Mouse (Mus musculus) heart, embryonic 16.5 days (tissue): ENCODE measurements around the gene Cpne5. TPM values are rescaled to one million over a fixed set of nuclear protein-coding genes. Genes with fewer than 3 reads are reported as not detected.

Experiments used
- ATAC-seq: fragments of 200-750 bp; cut with Nextera tagmentation; replicated peaks from 2 replicates; pipeline ENCODE4 v1.8.0; 2017; ENCODE audit warnings: moderate number of reproducible peaks; ENCODE audit not compliant: insufficient read depth, low FRiP score; ENCODE audit errors: extremely low read depth
- H3K27ac ChIP-seq: fragments of 300-500 bp; sonication (generic); 2 replicates; pipeline ENCODE4 v1.5.1; 2014; ENCODE audit warnings: mild to moderate bottlenecking, low read length, control low read depth, moderate library complexity
- H3K27me3 ChIP-seq: fragments of 300-500 bp; sonication (generic); 2 replicates; pipeline ENCODE4 v1.6.1; 2014; ENCODE audit warnings: low read length, mixed read lengths; ENCODE audit not compliant: control insufficient read depth, insufficient read depth
- H3K36me3 ChIP-seq: fragments of 300-500 bp; sonication (generic); 2 replicates; pipeline ENCODE4 v1.6.1; 2014; ENCODE audit not compliant: control insufficient read depth, insufficient read depth
- H3K4me1 ChIP-seq: fragments of 300-500 bp; sonication (generic); 2 replicates; pipeline ENCODE4 v1.6.1; 2014; ENCODE audit warnings: low read length, mixed read lengths; ENCODE audit not compliant: control insufficient read depth, insufficient read depth
- H3K4me2 ChIP-seq: fragments of 300-500 bp; sonication (generic); 2 replicates; pipeline ENCODE4 v1.6.1; 2014; ENCODE audit warnings: low read depth, mild to moderate bottlenecking, control low read depth, low read length
- H3K4me3 ChIP-seq: fragments of 300-500 bp; sonication (generic); 2 replicates; pipeline ENCODE4 v1.5.1; 2014; ENCODE audit warnings: mild to moderate bottlenecking, control low read depth, low read length
- H3K9ac ChIP-seq: fragments of 300-500 bp; sonication (generic); 2 replicates; pipeline ENCODE4 v1.6.1; 2014; ENCODE audit warnings: low read length, control low read depth
- H3K9me3 ChIP-seq: fragments of 300-500 bp; sonication (generic); replicated peaks from 2 replicates; pipeline ENCODE4 v1.6.1; 2016; ENCODE audit warnings: low read length; ENCODE audit not compliant: control insufficient read depth
- WGBS: fragments of 180-500 bp; shearing (Covaris S2); extraction: QIAGEN DNeasy Blood & Tissue Kit; methylation state at CpG from one replicate; pipeline ENCODE4 v1.1.7; 2014; 5-methylcytosine and 5-hydroxymethylcytosine counted together
- polyA plus RNA-seq: library from polyadenylated mRNA; unstranded; fragments of >200 nt; fragmentation: Nextera tagmentation; extraction: Ambion mirVana; gene quantifications from 2 replicates; pipeline ENCODE4 v1.2.1, GENCODE M21; 2015

The Cpne5 gene
- polyA plus RNA-seq, 1 experiment from 2014 or later: 13.3 TPM

DNA sequence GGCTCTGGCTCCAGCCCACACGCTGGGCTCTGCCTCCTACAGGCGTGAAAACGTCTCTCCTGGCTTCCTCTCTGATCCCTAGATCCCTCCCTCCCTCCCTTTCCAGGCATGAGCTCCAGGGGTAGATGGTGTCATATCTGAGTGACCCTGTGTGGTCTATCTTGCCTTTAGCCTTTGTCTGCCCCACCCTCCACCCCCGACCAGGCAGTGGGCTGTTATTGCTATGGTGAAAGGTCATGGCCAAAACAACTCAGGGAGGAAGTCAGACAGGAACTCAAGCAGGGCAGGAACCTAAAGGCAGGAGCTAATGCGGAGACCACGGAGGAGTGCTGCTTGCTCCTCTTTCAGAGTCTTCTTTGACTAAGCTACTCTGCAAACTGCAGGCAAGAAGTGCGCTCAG, 26.1 kb downstream of the Cpne5 start:
- ATAC-seq: no peak
- Histone ChIP-seq H3K27me3 (peaks cover 6% of the 10 kb centered on the region), H3K9me3 (peaks cover 2% of the 10 kb centered on the region; the same call in 1 of the 2 replicates), H3K9ac (no peak overlapping the region), H3K4me2 (peak overlapping the region; percentile 34; the same call in 1 of the 2 replicates), H3K4me3 (no peak overlapping the region), H3K36me3 (no peaks in the 10 kb centered on the region), H3K4me1 (peaks cover 4% of the 10 kb centered on the region), H3K27ac (no peak overlapping the region)
- 36% methylated on average over 7 of the region's 7 CpGs for WGBS

DNA sequence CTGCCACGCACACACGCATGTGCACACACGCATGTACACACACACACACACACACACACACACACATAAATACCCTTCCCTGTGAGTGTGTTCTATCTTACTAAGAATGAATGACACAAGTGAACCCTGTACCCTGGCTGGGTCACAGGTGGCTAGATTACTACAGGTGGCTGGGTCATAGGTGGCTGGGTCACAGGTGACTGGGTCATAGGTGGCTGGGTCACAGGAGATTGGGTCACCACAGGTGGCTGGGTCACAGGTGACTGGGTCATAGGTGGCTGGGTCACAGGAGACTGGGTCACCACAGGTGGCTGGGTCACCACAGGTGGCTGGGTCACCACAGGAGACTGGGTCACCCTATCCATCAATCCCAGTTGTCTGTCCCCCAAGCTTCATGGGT, 27.9 kb downstream of the Cpne5 start:
- H3K4me3 ChIP-seq: no peak overlapping the region
- no peak overlapping the region for H3K27ac ChIP-seq
- H3K9ac ChIP-seq: no peak overlapping the region
- ATAC-seq: no peak
- H3K4me2 ChIP-seq: no peak overlapping the region
- H3K36me3 ChIP-seq: no peaks in the 10 kb centered on the region
- H3K9me3 ChIP-seq: peaks cover 2% of the 10 kb centered on the region; the same call in 1 of the 2 replicates
- H3K27me3 ChIP-seq: peaks cover 6% of the 10 kb centered on the region
- H3K4me1 ChIP-seq: peaks cover 8% of the 10 kb centered on the region
- 96% methylated on average over 3 of the region's 3 CpGs for WGBS

DNA sequence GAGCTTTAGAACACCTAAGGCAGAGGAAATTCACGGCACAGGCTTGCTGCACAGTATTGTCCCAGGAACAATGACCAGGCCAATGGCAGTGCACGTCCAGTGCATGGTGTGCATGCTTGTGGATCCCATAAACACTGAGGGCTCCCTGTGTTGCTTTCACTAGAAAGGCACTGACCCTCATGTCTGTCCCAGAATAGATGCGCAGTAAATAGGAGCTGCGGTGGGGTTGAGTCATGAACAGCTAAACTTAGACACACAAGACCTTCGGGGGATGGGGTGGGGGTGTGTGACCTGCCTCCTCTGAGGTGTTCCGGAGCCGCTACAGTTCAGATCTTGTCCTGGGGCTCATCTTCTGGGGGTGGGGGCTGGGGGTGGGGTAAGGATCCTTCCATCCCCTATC, 31.9 kb downstream of the Cpne5 start:
- Histone ChIP-seq H3K4me3 (no peak overlapping the region), H3K4me1 (peaks cover 4% of the 10 kb centered on the region), H3K27ac (peak overlapping the region; percentile 40; the same call in 1 of the 2 replicates), H3K27me3 (no peaks in the 10 kb centered on the region), H3K9me3 (no peaks in the 10 kb centered on the region), H3K4me2 (peak overlapping the region; percentile 19; the same call in 1 of the 2 replicates), H3K36me3 (no peaks in the 10 kb centered on the region), H3K9ac (no peak overlapping the region)
- 44% methylated on average over 7 of the region's 7 CpGs for WGBS
- ATAC-seq: peak; percentile 59

DNA sequence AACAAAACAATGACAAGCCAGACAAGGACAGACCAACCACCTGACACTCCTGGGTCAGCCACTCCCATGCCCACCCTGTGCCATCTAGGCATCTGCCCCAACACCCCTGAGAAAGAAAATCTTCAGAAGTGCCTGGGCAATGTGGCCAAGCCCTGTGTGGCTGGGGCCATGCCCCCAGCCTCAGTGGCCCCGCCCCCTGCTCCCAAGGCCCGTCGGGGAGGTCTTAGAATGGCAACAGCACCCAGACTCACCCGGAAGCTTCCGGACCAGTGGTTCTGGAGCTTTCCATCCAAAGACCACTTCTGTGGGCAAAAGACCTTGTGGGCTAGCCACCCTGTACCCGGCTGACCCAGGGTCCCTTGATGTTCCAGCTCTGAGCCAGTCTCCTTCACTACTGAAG, 35.4 kb downstream of the Cpne5 start:
- Histone ChIP-seq H3K36me3 (no peaks in the 10 kb centered on the region), H3K4me1 (peaks cover 4% of the 10 kb centered on the region), H3K9ac (no peak overlapping the region), H3K4me3 (no peak overlapping the region), H3K9me3 (no peaks in the 10 kb centered on the region), H3K27ac (no peak overlapping the region), H3K4me2 (no peak overlapping the region), H3K27me3 (no peaks in the 10 kb centered on the region)
- 80% methylated on average over 6 of the region's 6 CpGs for WGBS
- no peak for ATAC-seq

DNA sequence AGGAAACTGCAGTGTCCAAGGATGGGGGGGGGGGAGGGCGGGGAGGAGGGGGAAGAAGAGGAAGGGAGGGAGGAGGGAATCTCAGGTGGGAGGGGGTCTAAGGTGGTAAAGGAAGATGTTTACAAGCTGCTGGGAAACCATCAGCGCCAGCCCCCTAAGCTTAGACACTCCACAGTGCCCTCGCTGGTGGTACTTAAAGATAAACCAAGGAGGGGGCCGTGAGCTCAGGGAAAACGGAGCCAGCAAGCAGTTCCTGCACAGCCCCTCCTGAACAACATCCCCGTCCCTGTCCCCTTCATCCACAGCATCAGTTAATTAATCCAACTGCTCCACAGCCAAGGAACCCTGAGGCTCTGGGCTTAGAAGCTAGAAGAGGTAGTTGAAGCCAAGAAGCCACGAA, 38.1 kb downstream of the Cpne5 start:
- no peak overlapping the region for H3K4me2 ChIP-seq
- H3K4me1 ChIP-seq: no peaks in the 10 kb centered on the region
- H3K9ac ChIP-seq: no peak overlapping the region
- H3K9me3 ChIP-seq: no peaks in the 10 kb centered on the region
- 42% methylated on average over 6 of the region's 7 CpGs for whole genome bisulfite sequencing
- no peaks in the 10 kb centered on the region for H3K27me3 ChIP-seq
- H3K36me3 ChIP-seq: no peaks in the 10 kb centered on the region
- ATAC-seq: no peak
- no peak overlapping the region for H3K27ac ChIP-seq
- no peak overlapping the region for H3K4me3 ChIP-seq

DNA sequence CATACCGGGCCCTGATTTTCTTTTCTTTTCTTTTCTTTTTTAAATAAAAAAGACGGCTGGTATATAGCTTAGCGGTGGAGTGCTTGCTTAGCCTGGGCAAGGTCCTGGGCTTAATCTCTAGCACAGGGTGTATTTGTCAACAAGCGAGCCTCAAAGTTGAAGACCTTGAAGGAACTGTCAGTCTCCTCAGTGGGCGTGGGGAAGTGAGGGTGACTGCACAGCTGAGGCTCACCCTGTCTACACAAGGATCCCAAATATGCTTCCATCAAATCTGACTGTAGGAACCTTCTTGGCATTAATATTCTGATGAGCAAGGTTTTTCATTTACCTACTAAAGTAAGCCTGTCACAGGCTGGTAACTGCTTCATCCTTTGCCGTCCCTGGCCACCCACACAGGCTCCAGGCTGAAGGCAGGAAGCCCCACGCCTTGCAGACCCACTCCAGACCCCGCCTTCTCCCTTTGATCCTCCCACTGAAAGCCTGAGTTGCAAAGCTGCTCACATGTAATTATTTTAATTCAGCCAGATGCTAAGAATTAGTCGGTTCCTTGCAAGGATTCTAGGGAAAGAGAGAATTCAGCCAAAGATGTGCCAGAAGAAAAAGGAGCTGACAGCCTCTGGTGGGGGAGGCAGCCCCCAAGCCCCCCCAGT, 38.7 kb downstream of the Cpne5 start:
- no peak overlapping the region for H3K4me2 ChIP-seq
- no peaks in the 10 kb centered on the region for H3K36me3 ChIP-seq
- no peak overlapping the region for H3K9ac ChIP-seq
- H3K9me3 ChIP-seq: no peaks in the 10 kb centered on the region
- ATAC-seq: no peak
- 34% methylated on average over 9 of the region's 9 CpGs for WGBS
- no peak overlapping the region for H3K27ac ChIP-seq
- no peak overlapping the region for H3K4me3 ChIP-seq
- H3K4me1 ChIP-seq: no peaks in the 10 kb centered on the region
- no peaks in the 10 kb centered on the region for H3K27me3 ChIP-seq

DNA sequence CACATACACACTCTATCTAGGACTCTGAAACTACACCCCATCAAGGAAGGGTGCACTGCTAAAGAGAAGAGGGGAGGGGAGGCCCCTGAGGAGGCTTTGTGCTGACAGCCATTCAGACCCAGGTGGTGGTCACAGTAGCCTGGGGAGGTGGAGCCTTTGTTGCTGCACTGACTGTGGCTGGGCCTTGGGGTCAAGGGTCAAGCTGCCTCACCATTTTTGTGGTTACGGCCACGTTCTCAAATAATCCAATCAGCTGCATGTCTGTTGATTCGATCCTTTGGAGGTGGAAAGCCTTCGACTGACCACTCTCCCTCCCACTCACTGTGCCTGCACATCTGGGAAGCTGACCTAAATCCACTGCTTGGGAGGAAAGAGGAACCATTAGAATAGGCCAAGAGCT, 42.4 kb downstream of the Cpne5 start:
- H3K9me3 ChIP-seq: no peaks in the 10 kb centered on the region
- WGBS: 63% methylated on average over 4 of the region's 4 CpGs
- ATAC-seq: no peak
- no peak overlapping the region for H3K27ac ChIP-seq
- no peak overlapping the region for H3K4me2 ChIP-seq
- no peaks in the 10 kb centered on the region for H3K27me3 ChIP-seq
- H3K4me3 ChIP-seq: no peak overlapping the region
- H3K9ac ChIP-seq: no peak overlapping the region
- no peaks in the 10 kb centered on the region for H3K36me3 ChIP-seq
- no peaks in the 10 kb centered on the region for H3K4me1 ChIP-seq

DNA sequence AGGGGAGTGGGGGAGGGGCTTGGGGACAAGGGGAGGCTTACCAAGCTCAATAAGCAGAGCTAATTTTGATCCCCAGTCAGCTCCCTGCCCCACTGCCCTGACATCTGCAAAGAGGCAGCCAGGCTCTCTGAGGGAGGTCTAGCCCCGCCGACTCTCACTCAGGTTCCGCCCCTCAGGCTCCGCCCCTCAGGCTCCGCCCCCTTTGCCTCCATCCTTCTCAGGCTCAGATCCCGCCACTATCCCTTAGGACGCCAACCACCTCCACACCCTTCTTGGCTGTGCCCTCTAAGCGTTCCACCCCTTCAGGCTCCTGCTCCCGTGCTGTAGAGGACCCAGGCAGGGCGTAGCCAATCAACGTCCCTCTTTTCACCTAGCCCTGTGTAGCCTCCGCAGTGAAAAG, 49.0 kb downstream of the Cpne5 start:
- 7% methylated on average over 12 of the region's 12 CpGs for WGBS
- Histone ChIP-seq H3K4me1 (peaks cover 2% of the 10 kb centered on the region; the same call in 1 of the 2 replicates), H3K27ac (no peak overlapping the region), H3K4me2 (peak overlapping the region; percentile 58), H3K4me3 (peak overlapping the region; percentile 29), H3K9ac (peak overlapping the region; percentile 11; the same call in 1 of the 2 replicates), H3K36me3 (no peaks in the 10 kb centered on the region), H3K9me3 (no peaks in the 10 kb centered on the region), H3K27me3 (no peaks in the 10 kb centered on the region; the same call in 1 of the 2 replicates)
- ATAC-seq: peak; percentile 33; the same call in 1 of the 2 replicates

DNA sequence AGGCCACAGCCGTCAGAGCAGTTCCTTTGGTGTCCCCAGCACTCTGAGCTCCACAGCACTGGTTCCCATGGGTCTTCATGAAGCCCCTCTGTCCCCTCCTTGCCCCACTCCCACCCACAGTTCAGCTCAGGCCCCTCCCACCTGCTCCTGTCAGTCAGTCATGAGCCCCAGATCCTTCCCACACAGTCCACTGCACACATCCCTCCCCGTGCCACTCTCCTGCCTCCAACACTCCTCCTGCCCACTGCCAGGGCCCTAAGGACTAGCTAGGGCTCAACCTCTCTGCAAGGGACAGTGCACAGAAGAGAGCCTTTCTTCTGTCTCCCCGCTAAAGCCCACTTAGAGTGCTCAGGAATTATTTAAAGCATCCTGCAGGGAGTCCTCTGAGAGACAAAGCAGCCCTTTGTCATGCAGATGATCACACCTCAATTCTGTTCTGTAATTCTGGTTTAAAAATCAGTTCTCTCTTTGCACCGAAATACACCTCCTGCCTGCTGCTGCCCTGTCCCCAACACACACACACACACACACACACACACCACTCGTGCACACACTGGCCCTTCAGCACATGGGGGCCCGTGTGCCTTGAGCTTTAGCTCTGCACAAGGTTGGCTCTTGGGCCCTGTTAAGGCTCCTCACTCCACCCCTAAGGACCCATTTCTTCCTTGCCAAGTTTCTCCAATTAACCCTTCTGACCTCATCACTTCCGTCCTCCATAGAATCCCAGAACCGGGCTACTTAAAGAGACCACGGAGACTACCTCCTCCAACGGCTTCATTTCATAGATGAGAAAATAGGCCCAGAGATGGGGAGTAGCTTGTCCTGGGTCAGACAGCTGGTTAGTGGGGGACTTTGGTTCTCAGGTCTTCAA, 50.7 kb downstream of the Cpne5 start:
- no peak overlapping the region for H3K27ac ChIP-seq
- H3K9ac ChIP-seq: no peak overlapping the region
- no peaks in the 10 kb centered on the region for H3K9me3 ChIP-seq
- no peak overlapping the region for H3K4me3 ChIP-seq
- H3K27me3 ChIP-seq: no peaks in the 10 kb centered on the region; the same call in 1 of the 2 replicates
- H3K36me3 ChIP-seq: no peaks in the 10 kb centered on the region
- no peak overlapping the region for H3K4me2 ChIP-seq
- ATAC-seq: no peak
- WGBS: 44% methylated on average over 10 of the region's 10 CpGs
- peaks cover 2% of the 10 kb centered on the region; the same call in 1 of the 2 replicates for H3K4me1 ChIP-seq
